14 mouse cellular contexts compared by ENCODE assay signal in genomic region chr11:83582626-83583449, GRCm38 (mm10). TPM values are rescaled to one million over a fixed set of nuclear protein-coding genes. Genes with fewer than 3 reads are reported as not detected.
DNase-seq lines count a peak whose midpoint lies in the region; ATAC-seq and TF ChIP-seq lines count a peak whose summit lies in the region.
"Had no signal": no experiment of that assay in that cellular context is flagged by ENCODE, and none has a peak within 500 bp of the region (broad histone marks: within the 10 kb centered on the region; RNA-seq: fewer than 3 reads in every experiment).

No protein-coding gene starts in this region.

- H3K27ac ChIP-seq in kidney, embryonic 16.5 days (ENCODE audit: low read length) = no peak overlapping the region
- no peak overlapping the region for H3K27ac ChIP-seq in left cerebral cortex, adult 2 months
- H3K27ac ChIP-seq: embryonic facial prominence, embryonic 15.5 days; liver, embryonic 13.5 days; neural tube, embryonic 12.5 days had no signal

- no peak overlapping the region for H3K4me3 ChIP-seq in kidney, embryonic 16.5 days (ENCODE audit: low read length)
- H3K4me3 ChIP-seq in left cerebral cortex, adult 2 months = no peak overlapping the region
- H3K4me3 ChIP-seq: embryonic facial prominence, embryonic 15.5 days; liver, embryonic 13.5 days; megakaryocyte, embryonic 14.5 days; neural tube, embryonic 12.5 days had no signal

- ATAC-seq in kidney, embryonic 16.5 days (ENCODE audit: low FRiP score, low TSS enrichment) = no peak

- DNase-seq in kidney, adult 18-20 months = peak; percentile 26
- DNase-seq in Muller cell, postnatal 12 days (ENCODE audit: inconsistent ontology term) = peak; percentile 27
- peak; percentile 25 for DNase-seq in embryo, embryonic 11 days
- DNase-seq in kidney, postnatal 25 days = peak; percentile 31 to 50
- no peak for DNase-seq in left cerebral cortex, adult 2 months (ENCODE audit: extremely low spot score in 1 of 2, low spot score in 2 of 2)
- no peak for DNase-seq in layer of hippocampus, adult 9-10 months (ENCODE audit: low spot score)
- DNase-seq in left cerebral cortex, adult 8-10 months (ENCODE audit: low spot score in 2 of 2) = no peak
- DNase-seq: cerebellum, adult 9-10 months; liver, embryonic 13.5 days; right cerebral cortex, adult 18-20 months had no signal

- H3K36me3 ChIP-seq in kidney, embryonic 16.5 days (ENCODE audit: insufficient read depth, low read length) = no peaks in the 10 kb centered on the region
- H3K36me3 ChIP-seq: embryonic facial prominence, embryonic 15.5 days; liver, embryonic 13.5 days; neural tube, embryonic 12.5 days had no signal

- WGBS in kidney, embryonic 16.5 days = 40% methylated on average over 4 of the region's 4 CpGs

- 0 out of 2 replicates have a peak, but pooled peaks cover 5% of the 10 kb centered on the region for H3K4me1 ChIP-seq in kidney, embryonic 16.5 days (ENCODE audit: insufficient read depth, low read length)
- H3K4me1 ChIP-seq: neural tube, embryonic 12.5 days had no signal

- no peak overlapping the region for H3K4me2 ChIP-seq in kidney, embryonic 16.5 days (replicated peaks; ENCODE audit: low read depth, low read length)
- H3K4me2 ChIP-seq: embryonic facial prominence, embryonic 15.5 days; liver, embryonic 13.5 days; neural tube, embryonic 12.5 days had no signal

- H3K9ac ChIP-seq in kidney, embryonic 16.5 days (replicated peaks; ENCODE audit: low read length) = no peak overlapping the region
- H3K9ac ChIP-seq: embryonic facial prominence, embryonic 15.5 days; liver, embryonic 13.5 days; neural tube, embryonic 12.5 days had no signal

- no peak for TF ChIP-seq CTCF in left cerebral cortex, adult 2 months (IDR thresholded peaks at IDR 0.05)

- intact Hi-C loops in left cerebral cortex, adult 2 months (cut with DNase I) = no loop called here

- no peaks in the 10 kb centered on the region for H3K9me3 ChIP-seq in kidney, embryonic 16.5 days (ENCODE audit: low read length)
- H3K9me3 ChIP-seq: embryonic facial prominence, embryonic 15.5 days; liver, embryonic 13.5 days; neural tube, embryonic 12.5 days had no signal

- no peaks in the 10 kb centered on the region for H3K27me3 ChIP-seq in kidney, embryonic 16.5 days (ENCODE audit: insufficient read depth, low read length)
- H3K27me3 ChIP-seq: embryonic facial prominence, embryonic 15.5 days; liver, embryonic 13.5 days; neural tube, embryonic 12.5 days had no signal

RNA-seq across cellular contexts. Expression of gene Ccl9, which starts 4.4 kb away (rescaled TPM):
- 2.2 and 3.5 TPM in 2 replicates for polyA plus RNA-seq in kidney, embryonic 16.5 days (2015; fragmentation: Nextera tagmentation; extraction: Ambion mirVana)
- total RNA-seq in left cerebral cortex, adult 2 months (2021) = 1 to 10 TPM; 2.6 to 5.2 TPM
- 10 to 100 TPM in 1 of 4 experiments, 1 to 10 TPM in 3; 2.9 to 10.8 (median 5.0) TPM for total RNA-seq in left cerebral cortex, adult 8-10 months (2022)

RNA-seq across cellular contexts. Expression of gene Ccl6, which starts 10.0 kb away (rescaled TPM):
- polyA plus RNA-seq in kidney, embryonic 16.5 days (2015; fragmentation: Nextera tagmentation; extraction: Ambion mirVana) = 5.3 and 5.4 TPM in 2 replicates
- total RNA-seq in left cerebral cortex, adult 2 months (2021) = 1 to 10 TPM; 1.4 to 1.9 TPM
- total RNA-seq in left cerebral cortex, adult 8-10 months (2022) = 10 to 100 TPM in 2 of 4 experiments, 1 to 10 TPM in 1, under 1 TPM in 1; 0.65 to 29.6 (median 13.0) TPM

RNA-seq across cellular contexts. Expression of gene Ccl5, which starts 52.5 kb away (rescaled TPM):
- polyA plus RNA-seq in kidney, embryonic 16.5 days (2015; fragmentation: Nextera tagmentation; extraction: Ambion mirVana) = 0.37 and 0.52 TPM in 2 replicates
- not detected for total RNA-seq in left cerebral cortex, adult 2 months (2021)
- 1 to 10 TPM in 1 of 4 experiments, not detected in 3; 1.1 TPM for total RNA-seq in left cerebral cortex, adult 8-10 months (2022)
- polyA plus RNA-seq: neural tube, embryonic 12.5 days had no signal

Comparison
In these comparisons a context has a peak if more than half of its experiments do, and no peak if none do; other contexts are left out.
1. DNase-seq: peak in kidney, adult 18-20 months (single experiment), Muller cell, postnatal 12 days (single experiment), embryo, embryonic 11 days (single experiment) and kidney, postnatal 25 days (2 of 2); none in left cerebral cortex, adult 2 months (0 of 2), layer of hippocampus, adult 9-10 months (single experiment) and left cerebral cortex, adult 8-10 months (0 of 2).